In the genomic region with DNA sequence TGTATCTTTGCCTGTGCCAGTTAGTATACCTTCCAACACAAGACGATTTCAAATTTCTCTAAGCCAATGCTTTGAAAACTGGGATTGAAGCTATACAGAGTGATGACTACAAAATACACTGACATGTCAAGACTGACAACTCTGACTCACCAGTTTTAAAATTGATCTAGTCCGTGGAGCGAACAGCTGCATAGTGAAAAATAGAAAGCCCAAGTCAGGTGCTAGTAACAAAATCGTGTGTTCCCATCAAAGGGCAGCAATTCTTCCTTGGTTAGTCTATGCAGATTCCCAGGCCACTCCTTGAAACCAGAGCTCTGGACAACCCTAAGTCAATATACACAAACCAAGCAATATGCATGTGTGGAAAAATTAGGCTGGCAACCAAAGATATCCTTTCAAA, we compare ENCODE assay signal across 20 mouse cellular contexts.
DNase-seq lines count a peak whose midpoint lies in the region; ATAC-seq and TF ChIP-seq lines count a peak whose summit lies in the region.
"Had no signal": no experiment of that assay in that cellular context is flagged by ENCODE, and none has a peak within 500 bp of the region (broad histone marks: within the 10 kb centered on the region; RNA-seq: fewer than 3 reads in every experiment).

No protein-coding gene starts in this region.

- no peaks in the 10 kb centered on the region for H3K27me3 ChIP-seq in myocyte (ENCODE audit: control insufficient read depth, insufficient read depth, insufficient read length)
- H3K27me3 ChIP-seq in midbrain, postnatal 0 days (ENCODE audit: insufficient read depth, low read length) = no peaks in the 10 kb centered on the region
- no peaks in the 10 kb centered on the region for H3K27me3 ChIP-seq in stomach, postnatal 0 days (ENCODE audit: control insufficient read depth, insufficient read depth, low read length)
- H3K27me3 ChIP-seq: CH12.LX, Patski had no signal

- no peaks in the 10 kb centered on the region for H3K79me2 ChIP-seq in myocyte (ENCODE audit: control insufficient read depth, insufficient read depth)

- H3K36me3 ChIP-seq in myocyte (ENCODE audit: control insufficient read depth, insufficient read depth) = no peaks in the 10 kb centered on the region
- no peaks in the 10 kb centered on the region for H3K36me3 ChIP-seq in midbrain, postnatal 0 days (ENCODE audit: insufficient read depth, low read length)
- H3K36me3 ChIP-seq in stomach, postnatal 0 days (ENCODE audit: control insufficient read depth, insufficient read depth, low read length) = no peaks in the 10 kb centered on the region
- H3K36me3 ChIP-seq: G1E had no signal

- no peak overlapping the region for H3ac ChIP-seq in myocyte (ENCODE audit: control insufficient read depth, insufficient read length)

- ATAC-seq in midbrain, postnatal 0 days (ENCODE audit: low FRiP score) = no peak
- no peak for ATAC-seq in stomach, postnatal 0 days (ENCODE audit: low FRiP score, low TSS enrichment)
- ATAC-seq: activated CD4-positive, CD25-positive, alpha-beta regulatory T cell, adult 4 months; CD4-positive, CD25-positive, alpha-beta regulatory T cell, adult 4 months; Patski had no signal

- TF ChIP-seq EP300 in stomach, postnatal 0 days (optimal IDR thresholded peaks at IDR 0.05) = no peak

- WGBS in midbrain, postnatal 0 days = 81% methylated on average over 4 of the region's 4 CpGs
- WGBS in stomach, postnatal 0 days = 80% methylated on average over 4 of the region's 4 CpGs

- H3K9ac ChIP-seq in midbrain, postnatal 0 days (replicated peaks; ENCODE audit: low read length, poor library complexity, severe bottlenecking) = no peak overlapping the region
- H3K9ac ChIP-seq in stomach, postnatal 0 days (ENCODE audit: low read length) = no peak overlapping the region

- H3K9me3 ChIP-seq in midbrain, postnatal 0 days (ENCODE audit: low read length) = no peaks in the 10 kb centered on the region
- H3K9me3 ChIP-seq in stomach, postnatal 0 days (ENCODE audit: control insufficient read depth, low read length) = no peaks in the 10 kb centered on the region
- H3K9me3 ChIP-seq: G1E had no signal

- H3K4me3 ChIP-seq in myocyte = no peak overlapping the region
- no peak overlapping the region for H3K4me3 ChIP-seq in midbrain, postnatal 0 days (ENCODE audit: low read depth, low read length)
- no peak overlapping the region for H3K4me3 ChIP-seq in stomach, postnatal 0 days (ENCODE audit: low read depth, low read length)

- TF ChIP-seq CTCF in midbrain, postnatal 0 days (IDR thresholded peaks at IDR 0.05) = no peak
- TF ChIP-seq CTCF in stomach, postnatal 0 days (IDR thresholded peaks at IDR 0.05; ENCODE audit: low read depth) = no peak

- H3K4me1 ChIP-seq in midbrain, postnatal 0 days (ENCODE audit: insufficient read depth, low read length) = no peaks in the 10 kb centered on the region
- no peaks in the 10 kb centered on the region for H3K4me1 ChIP-seq in stomach, postnatal 0 days (replicated peaks; ENCODE audit: control insufficient read depth, insufficient read depth)

- H3K27ac ChIP-seq in midbrain, postnatal 0 days (ENCODE audit: low read depth, low read length) = no peak overlapping the region
- no peak overlapping the region for H3K27ac ChIP-seq in stomach, postnatal 0 days (replicated peaks)

- TF ChIP-seq POLR2A in myocyte (IDR thresholded peaks at IDR 0.05; ENCODE audit: insufficient read length, low read depth) = no peak

- peak; percentile 6 for DNase-seq in brain, adult 2 months (ENCODE audit: low read depth, low spot score)
- no peak for DNase-seq in midbrain, postnatal 0 days (ENCODE audit: low spot score)
- DNase-seq in stomach, postnatal 0 days (ENCODE audit: low spot score) = no peak
- DNase-seq: adrenal gland, adult 2 months; adrenal gland, adult 8-10 months; adrenal gland, postnatal 10 days; adrenal gland, postnatal 14 days; adrenal gland, postnatal 25 days; adrenal gland, postnatal 36 days; B cell, adult 2 months; cerebellum, adult 11 months; cerebellum, adult 11-12 months; cerebellum, adult 18-20 months; cerebellum, adult 2 months had no signal

- H3K4me2 ChIP-seq in myocyte (ENCODE audit: low read depth) = no peak overlapping the region
- no peak overlapping the region for H3K4me2 ChIP-seq in midbrain, postnatal 0 days (ENCODE audit: low read depth, low read length, poor library complexity, severe bottlenecking)
- no peak overlapping the region for H3K4me2 ChIP-seq in stomach, postnatal 0 days (replicated peaks; ENCODE audit: low read depth)

TF ChIP-seq in myocyte, 11 proteins besides CTCF, POLR2A, EP300 and RAD21:
- TF ChIP-seq MYOG (IDR thresholded peaks at IDR 0.05; ENCODE audit: control insufficient read depth in 1 of 3, insufficient read depth in 1 of 3, insufficient read length in 2 of 3, low read depth in 2 of 3) = peak in 2 of 3 experiments; percentile 19 to 90
- peak in 1 of 3 experiments; percentile 56 for TF ChIP-seq MYOD1 (IDR thresholded peaks at IDR 0.05; ENCODE audit: control insufficient read depth in 1 of 3, insufficient read length in 2 of 3, low read depth in 2 of 3)
- no peak for TF ChIP-seq SRF (IDR thresholded peaks at IDR 0.05; ENCODE audit: control insufficient read depth, insufficient read length, low read depth)
